Mouse (Mus musculus) hindbrain, embryonic 12.5 days (tissue): ENCODE measurements around the gene Dcun1d4. TPM values are rescaled to one million over a fixed set of nuclear protein-coding genes. Genes with fewer than 3 reads are reported as not detected.
"Not testable (repeated sequence)": the region's sequence is repeated elsewhere in the genome, so short reads cannot be mapped to it uniquely, and the experiment has no call there.

Experiments used
- ATAC-seq: fragments of 200-750 bp; cut with Nextera tagmentation; 2 replicates; pipeline ENCODE4 v1.8.0; 2017; ENCODE audit warnings: moderate TSS enrichment; ENCODE audit not compliant: low FRiP score
- H3K27ac ChIP-seq: fragments of 300-500 bp; sonication (generic); 2 replicates; pipeline ENCODE4 v1.5.1; 2016; ENCODE audit warnings: mild to moderate bottlenecking
- H3K27me3 ChIP-seq: fragments of 300-500 bp; sonication (generic); 2 replicates; pipeline ENCODE4 v1.6.1; 2016; ENCODE audit warnings: mild to moderate bottlenecking
- H3K36me3 ChIP-seq: fragments of 300-500 bp; sonication (generic); 2 replicates; pipeline ENCODE4 v1.6.1; 2016; ENCODE audit warnings: mild to moderate bottlenecking
- H3K4me1 ChIP-seq: fragments of 300-500 bp; sonication (generic); 2 replicates; pipeline ENCODE4 v1.6.1; 2016
- H3K4me2 ChIP-seq: fragments of 300-500 bp; sonication (generic); replicated peaks from 2 replicates; pipeline ENCODE4 v1.6.1; 2016; ENCODE audit warnings: mild to moderate bottlenecking
- H3K4me3 ChIP-seq: fragments of 300-500 bp; sonication (generic); 2 replicates; pipeline ENCODE4 v1.5.1; 2016; ENCODE audit warnings: mild to moderate bottlenecking
- H3K9ac ChIP-seq: fragments of 300-500 bp; sonication (generic); 2 replicates; pipeline ENCODE4 v1.6.1; 2016; ENCODE audit warnings: mild to moderate bottlenecking, moderate library complexity
- H3K9me3 ChIP-seq: fragments of 300-500 bp; sonication (generic); replicated peaks from 2 replicates; pipeline ENCODE4 v1.6.1; 2016; ENCODE audit warnings: mild to moderate bottlenecking
- WGBS: fragments of 180-500 bp; shearing (Covaris S2); methylation state at CpG from one replicate; pipeline ENCODE4 v1.1.7; 2016; 5-methylcytosine and 5-hydroxymethylcytosine counted together
- polyA plus RNA-seq: library from polyadenylated mRNA; unstranded; fragments of >200 nt; fragmentation: Nextera tagmentation; extraction: Ambion mirVana; gene quantifications from 2 replicates; pipeline ENCODE4 v1.2.1, GENCODE M21; 2016

The Dcun1d4 gene
- polyA plus RNA-seq, 1 experiment from 2014 or later, result 58.4 TPM

DNA sequence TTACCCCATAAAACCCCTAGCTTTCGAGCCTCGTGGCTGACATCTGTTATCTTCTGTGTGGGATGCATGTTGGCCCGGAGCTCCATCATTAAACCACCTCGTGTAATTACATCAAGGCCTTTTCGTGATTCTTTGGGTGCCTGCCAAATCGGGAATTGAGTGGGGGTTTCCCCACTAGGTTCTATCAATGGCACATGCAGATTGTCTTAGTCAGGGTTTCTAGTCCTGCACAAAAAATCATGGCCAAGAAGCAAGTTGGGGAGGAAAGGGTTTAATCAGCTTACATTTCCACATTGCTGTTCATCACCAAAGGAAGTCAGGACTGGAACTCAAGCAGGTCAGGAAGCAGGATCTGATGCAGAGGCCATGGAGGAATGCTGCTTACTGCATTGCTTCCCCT lies 103.2 kb downstream of the Dcun1d4 start:
- not testable (repeated sequence) for H3K4me2 ChIP-seq, H3K27ac ChIP-seq, H3K27me3 ChIP-seq, H3K4me3 ChIP-seq, H3K9ac ChIP-seq, ATAC-seq, H3K4me1 ChIP-seq, H3K36me3 ChIP-seq, H3K9me3 ChIP-seq
- WGBS, result 78% methylated on average over 6 of the region's 6 CpGs

DNA sequence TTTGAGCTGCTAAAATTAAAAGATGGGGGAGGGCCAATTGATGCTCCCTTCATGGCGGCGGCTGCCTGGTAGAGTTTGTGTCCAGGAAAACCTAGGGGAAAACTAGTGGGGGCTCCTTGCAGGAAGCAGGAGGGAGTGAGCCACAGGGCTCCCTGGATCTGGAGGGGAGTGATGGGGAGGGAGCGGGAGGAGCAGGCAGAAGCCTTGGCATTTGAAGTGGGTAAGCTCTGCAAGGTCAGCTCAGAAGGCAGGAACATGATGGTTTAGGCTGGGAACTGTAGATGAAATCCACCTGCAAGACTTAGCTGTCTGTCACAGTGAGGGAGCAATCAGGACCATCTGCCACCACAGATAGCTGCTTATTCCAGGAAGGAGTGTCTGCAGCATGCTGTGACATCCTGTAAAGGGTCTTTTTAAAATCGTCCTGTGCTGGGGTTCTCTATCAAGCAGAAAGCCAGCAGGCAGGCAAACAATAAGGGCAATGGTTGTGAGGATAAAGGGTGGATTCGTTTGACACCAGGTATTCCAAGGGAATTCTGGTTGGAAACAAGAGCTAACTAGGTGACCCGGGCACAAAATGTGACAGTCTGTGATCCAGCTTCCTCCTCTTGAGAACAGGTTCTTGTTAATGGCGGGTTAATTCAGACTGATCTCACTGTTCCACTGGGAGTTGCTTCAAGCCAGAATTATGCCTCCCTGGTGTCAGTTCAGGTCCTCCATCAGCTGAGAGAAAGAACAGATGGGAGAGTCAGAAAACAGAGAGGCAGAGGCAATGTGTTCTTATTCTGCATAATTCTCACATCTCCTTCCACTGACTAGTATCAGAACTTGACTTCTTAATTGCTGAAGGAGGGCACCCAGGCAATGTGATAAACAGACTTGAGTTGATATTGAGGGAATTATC lies 104.7 kb downstream of the Dcun1d4 start:
- Histone ChIP-seq H3K9ac (no peak overlapping the region), H3K4me2 (no peak overlapping the region), H3K27ac (peak overlapping the region; percentile 70), H3K9me3 (no peaks in the 10 kb centered on the region), H3K27me3 (no peaks in the 10 kb centered on the region), H3K4me1 (peaks cover 9% of the 10 kb centered on the region), H3K36me3 (no peaks in the 10 kb centered on the region), H3K4me3 (no peak overlapping the region)
- 28% methylated on average over 7 of the region's 7 CpGs for WGBS
- ATAC-seq, result peak; percentile 48

DNA sequence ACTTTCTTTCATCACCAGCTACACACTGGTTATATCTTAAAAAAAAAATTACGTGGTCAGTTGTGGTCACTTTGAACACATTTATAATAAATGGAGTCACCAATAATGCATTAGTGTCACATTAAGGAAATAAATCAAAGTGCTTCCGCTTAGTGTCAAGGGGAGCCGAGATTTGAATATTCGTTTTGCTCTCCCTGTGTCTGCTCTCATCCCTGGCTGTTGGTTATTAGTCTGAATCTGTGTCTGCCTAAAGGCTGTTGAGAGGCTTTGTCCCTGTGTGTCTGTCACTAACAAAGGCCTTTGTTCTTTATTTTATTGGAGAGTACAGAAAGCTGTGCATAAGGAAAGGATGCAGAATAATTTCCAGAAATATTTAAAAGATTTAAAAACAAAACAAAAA lies 105.8 kb downstream of the Dcun1d4 start:
- peak overlapping the region; percentile 18; the same call in 1 of the 2 replicates for H3K27ac ChIP-seq
- H3K36me3 ChIP-seq, result no peaks in the 10 kb centered on the region
- no peaks in the 10 kb centered on the region for H3K9me3 ChIP-seq
- H3K4me2 ChIP-seq, result no peak overlapping the region
- no peak overlapping the region for H3K4me3 ChIP-seq
- H3K27me3 ChIP-seq, result no peaks in the 10 kb centered on the region
- peak; percentile 64; the same call in 1 of the 2 replicates for ATAC-seq
- WGBS, result 51% methylated on average over 4 of the region's 4 CpGs
- H3K4me1 ChIP-seq, result peaks cover 9% of the 10 kb centered on the region
- no peak overlapping the region for H3K9ac ChIP-seq

DNA sequence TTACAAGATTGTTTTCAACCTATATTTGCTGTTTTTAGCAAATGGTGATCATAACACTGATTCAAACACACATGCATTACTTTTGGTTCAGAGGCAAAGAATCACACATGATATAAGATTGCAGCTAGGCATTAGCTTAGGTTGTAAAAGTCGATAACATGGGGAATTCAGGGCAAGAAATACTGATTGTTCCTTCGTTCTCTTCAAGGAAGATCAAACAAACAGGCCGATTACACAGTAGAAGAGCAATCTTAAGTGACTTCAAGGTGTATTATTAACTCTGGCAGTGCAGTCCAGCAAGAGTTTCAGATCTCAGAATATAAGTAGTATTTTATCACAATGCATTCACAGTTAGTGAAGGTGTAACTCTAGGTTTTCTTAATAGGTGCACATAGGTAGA lies 106.3 kb downstream of the Dcun1d4 start:
- no peaks in the 10 kb centered on the region for H3K27me3 ChIP-seq
- no peak overlapping the region for H3K9ac ChIP-seq
- no peak overlapping the region for H3K4me2 ChIP-seq
- H3K36me3 ChIP-seq, result no peaks in the 10 kb centered on the region
- no peaks in the 10 kb centered on the region for H3K9me3 ChIP-seq
- ATAC-seq, result no peak
- peaks cover 9% of the 10 kb centered on the region for H3K4me1 ChIP-seq
- no peak overlapping the region for H3K4me3 ChIP-seq
- H3K27ac ChIP-seq, result peak overlapping the region; percentile 18; the same call in 1 of the 2 replicates
- 87% methylated on average over 3 of the region's 3 CpGs for WGBS

DNA sequence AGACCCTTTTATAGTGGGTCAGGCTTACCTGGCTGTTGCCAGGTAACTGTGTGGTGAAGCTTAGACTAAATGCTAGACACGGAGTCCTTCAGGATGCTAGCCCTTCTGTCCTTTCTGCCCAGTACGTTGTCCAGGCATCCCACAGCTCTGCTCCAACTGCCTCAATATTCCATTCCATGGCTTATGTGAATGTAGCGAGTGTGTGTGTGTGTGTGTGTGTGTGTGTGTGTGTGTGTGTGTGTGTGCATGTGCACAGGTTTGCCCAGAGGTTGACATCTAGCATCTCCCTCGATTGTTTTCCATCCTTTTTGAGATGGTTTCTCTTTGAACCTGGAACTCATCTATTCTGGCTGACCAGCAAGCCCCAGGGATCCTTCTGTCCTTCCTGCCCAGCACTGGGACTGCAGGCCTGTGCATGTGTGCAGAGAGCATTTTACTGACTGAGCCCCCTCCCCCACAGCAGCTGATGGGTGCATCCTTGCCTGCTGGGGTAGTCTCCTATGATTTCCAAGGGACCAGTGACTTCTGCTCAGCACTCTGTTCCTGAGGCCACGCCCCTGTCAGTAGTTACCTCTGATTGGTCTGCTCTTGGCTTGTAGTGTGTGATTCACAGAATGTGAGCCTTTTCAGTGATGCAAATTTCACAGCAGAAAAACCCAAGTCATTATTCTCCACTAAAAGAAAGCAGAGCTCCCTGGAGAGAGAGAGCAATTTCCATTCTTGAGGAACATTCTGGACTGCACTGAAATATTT lies 118.3 kb downstream of the Dcun1d4 start:
- Histone ChIP-seq H3K9me3 (no peaks in the 10 kb centered on the region), H3K27ac (no peak overlapping the region), H3K27me3 (no peaks in the 10 kb centered on the region), H3K4me3 (no peak overlapping the region), H3K36me3 (no peaks in the 10 kb centered on the region), H3K9ac (no peak overlapping the region), H3K4me1 (peaks cover 17% of the 10 kb centered on the region), H3K4me2 (no peak overlapping the region)
- peak; percentile 87 for ATAC-seq
- WGBS, result 69% methylated on average over 5 of the region's 5 CpGs

DNA sequence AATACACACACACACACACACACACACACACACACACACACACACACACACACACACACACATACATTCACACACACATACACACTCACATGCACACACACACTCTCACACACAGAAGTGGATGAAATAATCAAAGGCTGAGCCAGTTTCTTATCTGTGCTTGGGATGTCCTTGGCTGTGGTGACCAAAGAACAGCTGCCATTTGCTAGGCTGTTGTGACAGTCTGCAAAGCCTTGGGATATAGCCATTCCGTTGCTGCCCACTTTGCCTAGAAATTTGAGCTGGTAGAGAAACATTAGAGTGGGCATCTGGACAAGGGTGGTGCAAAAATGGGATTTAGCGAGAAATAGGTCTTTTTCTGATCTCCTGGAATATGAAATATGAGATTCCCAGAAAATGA lies 119.2 kb downstream of the Dcun1d4 start:
- no peak for ATAC-seq

DNA sequence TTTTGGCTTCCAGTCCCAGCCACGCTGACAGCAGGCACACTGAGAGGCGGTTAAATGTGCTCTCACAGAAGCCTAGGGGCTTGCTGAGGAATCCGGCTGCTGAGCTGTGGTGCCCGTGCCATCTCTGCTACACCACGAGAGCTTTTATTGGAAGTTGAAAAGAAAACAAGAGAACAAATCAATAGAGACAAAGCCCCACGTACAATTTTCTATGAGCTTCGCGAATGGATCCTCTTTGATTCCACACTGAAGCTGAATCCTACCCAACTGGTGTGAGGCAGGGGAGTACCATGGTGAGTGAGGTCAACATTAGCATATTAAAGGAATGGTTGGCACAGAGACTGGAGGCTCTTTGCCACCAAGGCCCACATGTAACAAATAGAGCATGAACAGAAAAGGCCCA lies 120.6 kb downstream of the Dcun1d4 start:
- Histone ChIP-seq H3K4me2 (no peak overlapping the region), H3K27ac (no peak overlapping the region), H3K27me3 (no peaks in the 10 kb centered on the region), H3K4me1 (peaks cover 17% of the 10 kb centered on the region), H3K9ac (no peak overlapping the region), H3K4me3 (no peak overlapping the region), H3K9me3 (peaks cover 6% of the 10 kb centered on the region; the same call in 1 of the 2 replicates), H3K36me3 (no peaks in the 10 kb centered on the region)
- WGBS, result 40% methylated on average over 8 of the region's 8 CpGs
- ATAC-seq, result no peak

More for the DNA sequence above, 119.2 kb downstream of the Dcun1d4 start:
- H3K27ac ChIP-seq, result no peak overlapping the region
- H3K9me3 ChIP-seq, result no peaks in the 10 kb centered on the region
- no peak overlapping the region for H3K4me3 ChIP-seq
- no peaks in the 10 kb centered on the region for H3K27me3 ChIP-seq
- no peaks in the 10 kb centered on the region for H3K36me3 ChIP-seq
- WGBS, result 79% methylated on average over 2 of the region's 2 CpGs
- no peak overlapping the region for H3K9ac ChIP-seq
- peaks cover 17% of the 10 kb centered on the region for H3K4me1 ChIP-seq
- H3K4me2 ChIP-seq, result no peak overlapping the region

DNA sequence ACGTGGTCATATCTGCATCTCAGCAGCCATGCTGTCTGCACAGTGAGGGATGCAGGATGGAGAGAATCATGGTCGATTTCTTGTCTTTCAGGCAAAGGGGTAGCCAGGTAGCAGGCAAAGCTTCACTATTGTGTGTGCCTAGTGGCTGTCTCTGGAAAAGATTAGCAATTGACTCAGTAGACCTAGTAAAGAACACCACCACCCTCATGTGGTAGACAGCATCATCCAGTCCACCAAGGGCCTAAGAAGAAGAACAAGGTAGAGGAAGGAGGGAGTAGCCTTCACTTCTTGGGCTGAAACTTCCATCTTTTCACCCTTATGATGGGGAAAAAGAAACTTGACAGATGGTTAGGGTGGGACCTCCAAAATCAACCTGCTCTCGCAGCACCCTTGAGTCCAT lies 122.1 kb downstream of the Dcun1d4 start:
- H3K4me2 ChIP-seq, result no peak overlapping the region
- H3K27me3 ChIP-seq, result no peaks in the 10 kb centered on the region
- no peak overlapping the region for H3K4me3 ChIP-seq
- H3K9me3 ChIP-seq, result peaks cover 11% of the 10 kb centered on the region
- H3K36me3 ChIP-seq, result no peaks in the 10 kb centered on the region
- no peak for ATAC-seq
- peaks cover 17% of the 10 kb centered on the region for H3K4me1 ChIP-seq
- H3K27ac ChIP-seq, result no peak overlapping the region
- 80% methylated on average over 3 of the region's 3 CpGs for WGBS
- no peak overlapping the region for H3K9ac ChIP-seq

DNA sequence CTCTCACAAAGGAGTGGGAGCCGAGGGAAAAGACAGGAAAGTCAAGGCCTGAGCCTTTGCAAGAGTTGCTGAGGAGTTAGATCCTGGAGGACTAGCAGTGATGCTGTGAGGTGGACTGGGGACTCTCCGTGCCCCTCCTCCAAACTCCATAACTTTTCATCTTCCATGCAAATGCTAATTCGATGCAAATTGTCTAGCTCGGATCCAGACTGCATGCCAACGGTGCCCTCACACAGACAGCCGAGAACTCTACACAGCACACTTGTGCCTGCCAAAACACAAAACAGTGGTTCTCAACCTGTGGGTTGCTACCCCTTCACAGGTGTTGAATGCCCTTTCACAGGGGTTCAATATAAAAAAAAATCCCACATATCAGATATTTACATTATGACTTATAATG lies 123.7 kb downstream of the Dcun1d4 start:
- Histone ChIP-seq H3K9me3 (peaks cover 11% of the 10 kb centered on the region), H3K27me3 (no peaks in the 10 kb centered on the region), H3K4me2 (no peak overlapping the region), H3K27ac (no peak overlapping the region), H3K4me3 (no peak overlapping the region), H3K9ac (no peak overlapping the region), H3K36me3 (no peaks in the 10 kb centered on the region), H3K4me1 (peaks cover 10% of the 10 kb centered on the region; the same call in 1 of the 2 replicates)
- WGBS, result 78% methylated on average over 6 of the region's 6 CpGs
- no peak for ATAC-seq

DNA sequence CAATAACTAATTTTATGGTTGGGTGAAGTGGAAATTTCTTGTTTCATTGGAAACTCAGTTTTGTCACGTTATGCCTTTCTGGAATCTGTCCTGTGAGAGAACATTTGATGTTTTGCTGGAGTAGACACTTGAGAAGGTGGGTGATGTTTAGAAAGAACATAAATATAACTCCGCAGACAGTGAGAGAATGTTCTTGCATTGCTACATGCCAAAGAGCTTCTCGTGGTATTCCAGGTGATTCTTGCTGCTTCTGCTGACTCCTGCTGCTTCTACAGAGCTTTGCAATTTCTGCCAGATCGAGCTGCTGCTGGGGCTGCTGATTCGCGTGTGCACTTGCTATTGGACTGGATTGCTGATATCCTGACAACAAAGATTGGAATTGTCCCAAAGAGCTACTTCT lies 124.2 kb downstream of the Dcun1d4 start:
- WGBS, result 84% methylated on average over 6 of the region's 6 CpGs
- Histone ChIP-seq H3K9ac (no peak overlapping the region), H3K27ac (no peak overlapping the region), H3K9me3 (peaks cover 14% of the 10 kb centered on the region), H3K4me1 (peaks cover 8% of the 10 kb centered on the region; the same call in 1 of the 2 replicates), H3K36me3 (no peaks in the 10 kb centered on the region), H3K4me2 (no peak overlapping the region), H3K4me3 (no peak overlapping the region), H3K27me3 (no peaks in the 10 kb centered on the region)
- ATAC-seq, result no peak
